Mouse (Mus musculus) layer of hippocampus, adult 11-12 months (tissue): Measurements from ENCODE around the gene Man2b2.

Experiments used
- DNase-seq: peaks from one replicate; pipeline ENCODE4 v3.0.0; 2022; ENCODE audit warnings: low spot score

Gene Man2b2

GRCm38 (mm10) chr5:36829913-36830879, at the start of gene Man2b2:
Man2b2 (minus strand) TSS chr5:36830653.
- DNase-seq = peak; percentile 94

DNA sequence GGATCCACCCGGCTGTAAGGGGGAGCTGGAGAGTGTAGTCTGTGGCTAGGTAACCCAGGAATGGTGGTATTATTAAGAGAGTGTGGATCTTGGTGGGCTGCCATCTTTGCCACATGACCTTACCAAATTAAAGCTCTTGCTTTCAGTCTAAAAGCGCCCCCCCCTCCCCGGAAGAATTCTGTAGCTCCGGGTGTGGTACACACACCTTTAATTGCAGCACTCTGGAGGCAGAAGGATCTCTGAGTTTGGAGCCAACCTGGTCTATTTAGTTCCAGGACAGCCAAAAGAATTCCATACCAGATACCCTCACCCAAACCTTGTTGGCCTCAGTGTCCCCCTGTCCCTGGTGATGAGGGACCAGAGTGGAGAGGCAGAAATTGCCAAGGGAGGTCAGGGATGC, 48.3 kb upstream of the Man2b2 start:
- no peak for DNase-seq

- no peak for DNase-seq
Observed at GRCm38 (mm10) chr5:36877641-36878040, 47.2 kb upstream of the Man2b2 start.

GRCm38 (mm10) chr5:36876777-36877396, 46.4 kb upstream of the Man2b2 start:
- peak; percentile 66 for DNase-seq

- DNase-seq = no peak
Observed at GRCm38 (mm10) chr5:36875956-36876355, 45.5 kb upstream of the Man2b2 start.

- no peak for DNase-seq
Observed at GRCm38 (mm10) chr5:36870916-36871315, 40.5 kb upstream of the Man2b2 start.

GRCm38 (mm10) chr5:36869578-36870236, 39.3 kb upstream of the Man2b2 start:
- DNase-seq = peak; percentile 69

GRCm38 (mm10) chr5:36869186-36869577, 38.7 kb upstream of the Man2b2 start:
- DNase-seq = no peak

DNA sequence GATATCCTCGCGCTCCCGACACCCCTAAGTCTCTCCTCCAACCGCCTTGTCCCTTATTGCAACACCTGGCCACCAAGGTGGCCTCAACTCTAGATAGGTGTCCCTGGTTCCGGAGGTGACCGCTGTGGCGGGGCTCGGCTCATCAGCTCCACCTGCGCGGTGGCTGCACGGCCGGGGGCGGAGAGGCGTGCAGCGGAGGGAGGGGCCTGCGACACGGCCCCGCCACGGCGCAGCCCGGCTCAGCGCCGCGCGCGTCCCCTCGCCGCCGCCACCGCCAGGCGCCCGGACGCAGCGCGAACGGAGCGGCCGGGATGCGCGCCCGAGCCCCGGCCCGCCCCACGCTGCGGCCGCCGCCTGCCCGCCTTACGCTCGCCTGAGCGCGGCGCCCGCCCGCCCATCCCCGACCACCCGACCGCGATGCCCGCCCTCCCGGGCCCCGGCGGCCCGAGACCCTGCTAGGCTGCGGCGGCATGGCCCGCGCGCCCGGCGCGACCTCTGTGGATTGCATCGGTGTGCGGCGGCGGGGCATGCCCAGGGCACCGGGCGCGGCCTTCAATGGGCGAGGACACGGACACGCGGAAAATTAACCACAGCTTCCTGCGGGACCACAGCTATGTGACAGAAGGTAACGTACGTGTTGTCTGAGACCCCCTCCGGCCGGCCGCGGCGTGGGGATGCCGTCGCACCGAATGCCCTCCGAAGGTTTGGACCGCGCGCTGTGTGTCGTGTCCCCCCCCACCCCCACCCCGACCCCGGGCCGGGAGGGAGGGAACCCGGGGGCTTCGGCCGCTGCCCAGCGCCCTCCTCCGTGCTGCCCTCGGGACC, 38.0 kb upstream of the Man2b2 start, which contains the start of gene Ppp2r2c:
Gene Ppp2r2c (plus strand): TSS at position 248 of the 825 bp plus-strand sequence.
- DNase-seq = peak; percentile 57

DNA sequence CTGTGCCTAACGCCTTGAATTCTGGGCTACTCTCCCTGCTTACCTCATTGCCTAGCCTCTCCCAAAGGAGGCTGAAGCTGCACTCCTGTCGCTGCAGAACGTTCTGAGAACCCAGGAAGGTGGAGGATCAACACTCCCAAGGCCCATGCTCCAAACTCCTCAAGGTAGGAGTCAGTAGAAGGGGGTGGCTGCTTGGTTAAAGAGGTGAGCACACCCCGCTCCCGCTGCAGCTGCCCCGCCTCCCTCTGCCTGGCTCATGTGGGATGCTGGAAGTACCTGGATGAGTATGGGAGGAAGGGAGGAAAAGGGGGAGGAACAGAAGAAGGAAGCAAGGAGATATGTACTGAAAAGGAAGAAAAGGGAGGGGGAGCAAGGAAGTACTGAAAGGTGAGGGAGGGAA, 37.1 kb upstream of the Man2b2 start:
- no peak for DNase-seq

DNA sequence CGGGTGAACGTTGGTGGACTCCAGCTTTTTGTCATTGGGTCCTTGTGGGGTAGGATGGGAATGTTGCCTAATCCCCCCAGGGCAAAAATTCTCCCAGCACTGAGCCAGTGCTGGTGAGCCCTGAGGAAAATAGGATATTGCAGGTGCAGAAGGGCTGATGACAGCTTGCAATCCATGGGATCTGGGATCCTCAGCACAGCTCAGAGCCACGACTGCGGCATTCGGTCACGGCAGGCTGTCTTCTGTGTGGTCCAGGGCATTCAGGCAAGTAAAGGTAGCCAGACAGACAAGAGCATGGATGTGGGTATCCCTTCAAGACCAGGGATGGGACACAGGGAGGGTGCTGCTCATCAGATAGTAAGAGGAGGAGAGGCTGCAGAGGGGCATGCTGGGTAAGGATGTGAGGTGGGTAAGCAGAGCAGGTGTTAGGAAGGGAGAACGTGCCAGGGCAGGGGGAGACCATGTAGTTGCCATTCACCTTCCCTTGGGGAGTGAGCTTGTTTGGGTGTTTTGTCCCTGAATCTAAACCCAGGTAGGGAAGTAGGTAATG, 36.3 kb upstream of the Man2b2 start:
- no peak for DNase-seq

- no peak for DNase-seq
Observed at GRCm38 (mm10) chr5:36861084-36861483, 30.6 kb upstream of the Man2b2 start.

DNA sequence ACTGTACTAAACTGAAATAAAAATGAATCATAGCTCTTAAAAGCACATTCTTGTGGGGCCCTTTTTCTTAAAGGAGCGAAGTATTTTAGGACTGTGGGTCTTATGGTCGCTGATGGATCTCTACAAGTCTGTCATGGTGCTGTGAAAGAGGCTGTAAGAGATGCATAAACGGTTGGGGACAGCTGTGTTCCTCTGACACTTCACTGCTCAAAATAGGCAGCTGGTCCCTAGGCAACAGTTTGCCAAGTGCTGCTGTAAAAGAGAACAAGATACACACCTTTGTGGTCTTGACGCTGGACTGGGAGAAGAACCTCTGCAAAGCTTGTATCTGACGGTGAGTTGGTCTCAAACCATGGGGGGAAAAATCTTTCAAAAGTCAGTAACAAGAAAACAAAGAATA, 27.1 kb upstream of the Man2b2 start:
- DNase-seq = no peak

- DNase-seq = no peak
Observed at GRCm38 (mm10) chr5:36856529-36856928, 26.1 kb upstream of the Man2b2 start.

DNA sequence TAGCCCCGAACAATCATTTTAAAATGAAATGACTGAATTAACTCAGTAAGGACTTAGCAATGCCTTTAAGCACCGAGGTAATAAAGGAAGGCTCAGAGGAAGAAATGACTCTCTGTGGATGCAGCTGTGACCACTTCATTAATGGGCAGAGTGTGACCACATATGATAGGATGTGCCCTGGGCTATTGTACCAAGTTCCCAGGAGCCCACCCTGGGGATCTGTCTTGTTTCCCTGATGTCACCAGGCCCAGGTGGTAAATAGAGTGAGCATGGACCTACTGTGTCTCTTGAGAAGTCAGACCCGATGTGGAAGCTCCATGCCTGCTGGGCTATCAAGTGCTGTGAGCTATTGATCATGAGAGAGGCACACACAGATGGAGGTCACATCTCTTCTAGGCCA, 24.7 kb upstream of the Man2b2 start:
- DNase-seq = no peak

- DNase-seq = no peak
Observed at GRCm38 (mm10) chr5:36851572-36851971, 21.1 kb upstream of the Man2b2 start.

- no peak for DNase-seq
Observed at GRCm38 (mm10) chr5:36844490-36844889, 14.0 kb upstream of the Man2b2 start.

GRCm38 (mm10) chr5:36841701-36842100, 11.2 kb upstream of the Man2b2 start:
- DNase-seq = no peak

DNA sequence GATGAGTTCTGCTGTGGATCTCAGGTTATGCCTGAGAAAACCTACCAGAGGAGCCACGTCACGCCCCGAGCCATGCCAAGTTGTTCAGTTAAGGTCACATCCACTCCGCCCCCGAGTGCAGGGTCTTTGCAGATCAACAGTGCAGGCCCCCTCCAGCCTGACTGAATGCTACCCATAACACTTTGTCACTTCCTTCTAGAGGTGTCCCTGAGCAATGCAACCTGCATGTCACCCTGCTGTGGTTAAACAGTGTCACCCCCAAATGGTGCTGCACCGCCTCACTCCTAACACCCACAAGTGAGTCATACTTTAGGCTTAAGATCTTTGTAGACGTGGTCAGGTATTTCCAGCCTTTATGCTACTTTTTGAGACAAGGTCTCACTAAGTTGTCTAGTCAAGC, 9.6 kb upstream of the Man2b2 start:
- no peak for DNase-seq

DNA sequence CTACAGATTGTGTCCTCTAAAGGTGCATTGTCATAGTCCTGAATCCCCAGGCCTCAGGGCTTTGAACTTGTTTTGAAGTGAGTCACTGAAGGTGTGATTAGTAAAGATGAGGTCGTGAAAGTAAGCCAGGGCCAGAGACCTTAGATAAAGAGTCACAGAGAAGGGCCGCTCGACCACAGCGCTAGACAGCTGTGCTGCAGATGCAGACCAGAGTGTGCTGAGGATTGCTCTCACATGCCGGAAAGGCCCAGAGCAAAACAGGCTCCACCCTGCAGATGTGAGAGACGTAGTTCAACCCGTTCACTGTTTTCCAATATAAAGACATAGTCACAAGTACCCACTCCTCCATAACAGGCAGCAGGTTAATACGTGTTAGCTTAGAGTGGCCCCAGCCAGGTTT, 9.1 kb upstream of the Man2b2 start:
- no peak for DNase-seq

- no peak for DNase-seq
Observed at GRCm38 (mm10) chr5:36839032-36839431, 8.6 kb upstream of the Man2b2 start.

- DNase-seq = peak; percentile 81
Observed at GRCm38 (mm10) chr5:36835933-36836332, 5.5 kb upstream of the Man2b2 start.
